Mouse (Mus musculus): ENCODE measurements around the gene Bod1.

DNA sequence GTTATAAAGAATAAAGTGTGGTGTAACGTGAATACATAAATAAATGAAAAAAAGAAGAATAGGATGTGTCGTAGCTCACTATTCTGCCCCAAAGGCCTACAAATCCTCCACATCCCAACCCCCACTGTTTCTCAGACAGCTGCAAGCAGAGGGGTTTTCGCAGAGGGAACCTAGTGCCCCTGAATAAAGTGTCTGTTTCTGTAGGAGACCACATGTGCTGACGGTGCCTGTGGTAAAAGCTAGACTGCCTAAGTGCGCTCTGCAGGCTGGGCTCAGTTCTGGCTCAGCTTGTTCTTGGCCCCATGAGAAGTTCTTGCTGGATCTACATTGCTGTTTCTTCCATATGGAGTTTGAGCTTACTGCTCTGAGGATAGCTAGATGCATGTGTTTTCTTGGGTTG lies 5.6 kb upstream of the Bod1 start:
- no peak for TF ChIP-seq CTCF (IDR thresholded peaks at IDR 0.05)
- no peak for TF ChIP-seq EP300 (IDR thresholded peaks at IDR 0.05; ENCODE audit: insufficient read depth, low read depth, low read length)
